Mouse (Mus musculus): ENCODE measurements around the gene Ube2o.

The Ube2o gene

DNA sequence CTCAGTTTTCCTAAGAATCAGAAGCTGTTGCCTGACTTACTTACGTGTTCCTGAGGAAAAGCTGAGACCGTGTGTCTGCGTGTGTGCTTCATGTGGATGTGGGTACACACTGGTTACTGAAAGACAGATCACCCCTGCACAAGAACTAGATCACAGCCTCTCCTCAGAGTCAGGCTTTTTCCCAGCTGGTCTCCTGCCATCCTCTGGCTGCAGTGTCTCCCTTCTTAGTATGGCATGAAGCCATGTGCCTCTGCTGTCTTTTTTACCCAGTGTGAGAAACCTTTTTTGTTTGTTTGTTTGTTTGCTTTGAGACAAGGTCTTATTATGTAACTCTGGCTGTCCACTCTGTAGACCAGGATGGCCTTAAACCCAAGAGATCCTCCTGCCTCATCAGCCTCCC, 2.0 kb downstream of the Ube2o start:
- peak in 1 of 2 experiments; percentile 43 for DNase-seq

- no peak for DNase-seq
Observed at GRCm38 (mm10) chr11:116575396-116575795, 5.9 kb downstream of the Ube2o start.

DNA sequence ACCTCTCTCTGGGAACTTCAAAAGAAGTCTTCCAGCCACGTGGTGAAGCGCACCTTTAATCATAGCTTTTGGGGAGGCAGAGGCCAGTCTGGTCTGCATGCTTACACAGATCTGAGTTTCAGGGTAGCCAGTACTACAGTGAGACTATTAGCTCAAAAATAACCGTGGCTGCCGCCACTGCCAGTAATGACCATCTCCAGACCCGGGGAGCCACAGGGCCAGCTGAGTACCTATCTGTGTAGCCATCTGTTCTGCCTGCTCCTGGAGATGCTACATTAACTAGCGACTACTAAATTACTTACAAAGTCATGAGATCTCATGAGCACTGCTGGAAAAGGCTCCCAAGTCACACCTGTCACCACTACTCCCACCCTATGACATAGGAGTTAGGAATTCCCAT, 6.3 kb downstream of the Ube2o start:
- no peak for DNase-seq

GRCm38 (mm10) chr11:116574486-116574885, 6.8 kb downstream of the Ube2o start:
- peak; percentile 55 to 66 for DNase-seq

DNA sequence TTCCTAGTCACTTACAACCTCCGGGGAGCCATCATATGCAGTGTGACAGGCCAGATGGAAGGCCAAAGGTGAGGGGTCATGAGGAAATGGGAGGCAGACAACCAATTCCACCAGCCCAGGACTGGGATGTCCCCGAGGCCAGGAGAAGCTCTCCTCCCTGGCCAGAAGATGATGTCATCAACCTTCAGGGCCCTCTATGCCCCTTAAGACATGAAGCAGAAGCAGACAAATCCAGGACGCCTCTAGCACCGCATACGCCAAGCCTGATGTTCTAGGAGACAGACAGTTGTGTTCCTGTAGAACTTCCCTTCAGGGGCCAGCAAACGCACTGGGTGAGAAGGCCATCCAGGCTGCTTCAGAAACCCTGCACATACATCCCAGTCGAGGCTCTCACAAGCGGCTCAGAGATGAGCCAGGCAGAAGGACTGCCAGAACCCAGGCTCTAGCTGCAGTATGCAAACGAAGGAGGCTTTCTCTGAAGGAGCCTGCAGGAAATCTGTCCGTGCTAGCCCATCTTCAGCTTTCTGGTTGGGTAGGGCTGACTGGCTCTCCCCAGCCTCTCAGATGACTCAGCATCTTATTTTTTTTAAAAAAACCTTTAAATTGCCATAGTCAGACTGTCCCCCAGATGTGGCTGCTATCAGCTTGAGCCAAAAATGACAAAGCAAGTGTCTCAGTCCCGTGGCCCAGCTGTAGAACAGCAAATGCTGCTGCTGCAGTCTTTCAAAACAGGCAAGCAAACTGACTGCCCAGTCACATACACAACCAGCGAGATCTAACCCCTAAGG, 8.3 kb downstream of the Ube2o start:
- no peak for DNase-seq

DNA sequence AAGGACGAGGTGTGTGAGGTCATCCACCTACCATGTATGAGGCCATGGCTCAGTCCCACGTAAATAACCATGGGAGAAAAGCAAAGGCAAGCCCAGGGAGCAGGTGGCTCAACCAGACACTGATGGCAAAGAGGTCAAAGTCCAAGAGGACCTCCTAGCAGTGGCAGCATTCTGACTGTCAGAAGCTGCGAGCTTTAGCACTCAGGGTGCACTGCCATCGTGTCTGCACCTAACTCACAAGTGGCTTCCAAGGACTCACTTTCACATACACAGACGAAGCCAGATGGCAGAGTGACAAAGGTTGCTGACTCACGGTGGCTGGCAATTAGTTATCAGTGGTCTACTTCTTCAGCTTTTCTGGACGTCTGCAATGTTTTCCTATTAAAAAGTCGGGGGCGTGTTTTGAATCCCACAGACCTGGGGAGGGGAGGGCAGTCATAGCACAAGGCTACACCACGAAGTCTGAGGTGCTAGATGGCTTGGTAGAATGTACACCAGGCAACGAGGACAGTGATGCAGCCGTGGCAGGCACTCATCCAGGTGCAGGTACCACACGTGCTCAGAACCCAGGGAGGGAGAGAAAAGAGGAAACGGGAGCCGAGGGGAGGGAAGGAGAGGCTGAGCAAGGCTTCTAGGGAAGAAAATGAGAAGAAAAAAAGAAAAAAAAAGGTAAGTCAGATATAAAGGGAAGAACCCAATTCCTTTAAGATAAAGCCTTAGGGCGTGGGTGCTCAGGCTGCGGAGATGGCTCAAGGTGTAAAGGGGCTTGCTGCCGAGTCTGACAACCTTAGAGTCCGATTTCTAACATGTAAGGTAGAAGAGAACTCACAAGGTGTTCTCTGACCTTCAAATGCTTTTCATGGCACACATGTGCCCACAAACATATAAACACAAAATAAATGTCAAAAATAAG, 9.2 kb downstream of the Ube2o start:
- peak; percentile 45 to 59 for DNase-seq

DNA sequence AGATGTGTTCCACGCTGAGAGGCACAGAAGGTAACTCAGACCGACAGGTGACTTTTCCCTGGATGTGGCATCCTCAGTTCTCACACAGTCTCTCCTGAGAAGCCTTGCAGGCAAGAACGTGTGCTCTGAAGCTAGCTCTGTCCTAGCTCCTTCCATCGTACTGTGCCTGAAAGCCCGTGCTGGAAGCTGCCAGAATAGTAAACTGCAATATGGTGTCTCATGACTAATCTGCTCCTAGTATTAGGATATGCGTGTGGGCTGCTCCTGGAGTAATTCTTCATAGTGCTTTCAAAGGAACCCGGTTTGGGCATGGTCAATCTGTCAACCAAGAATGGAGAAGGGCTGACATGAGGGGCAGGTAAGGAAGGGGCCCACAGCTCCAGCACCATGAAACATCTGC, 10.4 kb downstream of the Ube2o start:
- no peak for DNase-seq

GRCm38 (mm10) chr11:116567531-116567930, 13.7 kb downstream of the Ube2o start:
- no peak for DNase-seq

DNA sequence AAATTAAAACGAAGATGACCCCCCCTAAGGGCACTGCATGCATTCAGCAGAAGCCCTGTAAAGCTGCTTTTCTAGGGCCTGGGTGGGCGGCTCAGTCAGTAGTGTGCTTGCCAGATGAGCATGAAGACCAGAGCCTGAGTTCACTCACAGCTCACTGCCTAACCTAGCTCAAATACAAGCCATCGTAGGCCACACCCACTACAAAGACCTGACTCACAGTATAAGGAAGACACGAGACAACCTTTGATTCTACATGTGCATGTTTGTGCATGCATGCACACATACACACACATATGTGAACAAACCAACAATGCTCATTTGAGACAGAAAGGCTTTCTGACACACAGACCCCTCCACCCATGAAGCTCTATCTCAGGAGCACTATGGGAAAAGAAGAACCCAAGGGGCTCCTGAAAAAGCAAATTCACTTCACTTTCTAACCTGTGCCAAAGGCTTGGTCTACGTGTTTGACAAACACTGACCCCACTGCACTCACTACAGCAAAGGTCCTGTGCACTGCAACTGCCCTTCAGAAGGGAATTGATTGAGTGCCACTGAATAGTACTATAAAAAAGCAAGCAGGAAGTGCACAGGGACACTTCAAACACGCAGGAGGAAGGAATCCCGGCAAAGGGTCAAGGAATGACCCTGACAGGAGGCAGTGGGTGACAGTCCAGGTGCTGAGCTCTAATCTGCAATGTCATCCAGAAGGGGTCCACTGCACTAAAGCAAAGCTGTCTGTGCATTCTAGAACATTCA, 15.8 kb downstream of the Ube2o start:
- DNase-seq: no peak

- DNase-seq: no peak
Observed at GRCm38 (mm10) chr11:116556308-116556707, 24.9 kb downstream of the Ube2o start.

- no peak for DNase-seq
Observed at GRCm38 (mm10) chr11:116555572-116555971, 25.7 kb downstream of the Ube2o start.

- DNase-seq: peak; percentile 71 to 76
Observed at GRCm38 (mm10) chr11:116554171-116554878, 26.9 kb downstream of the Ube2o start.

- no peak for DNase-seq
Observed at GRCm38 (mm10) chr11:116552194-116552593, 29.1 kb downstream of the Ube2o start.

DNA sequence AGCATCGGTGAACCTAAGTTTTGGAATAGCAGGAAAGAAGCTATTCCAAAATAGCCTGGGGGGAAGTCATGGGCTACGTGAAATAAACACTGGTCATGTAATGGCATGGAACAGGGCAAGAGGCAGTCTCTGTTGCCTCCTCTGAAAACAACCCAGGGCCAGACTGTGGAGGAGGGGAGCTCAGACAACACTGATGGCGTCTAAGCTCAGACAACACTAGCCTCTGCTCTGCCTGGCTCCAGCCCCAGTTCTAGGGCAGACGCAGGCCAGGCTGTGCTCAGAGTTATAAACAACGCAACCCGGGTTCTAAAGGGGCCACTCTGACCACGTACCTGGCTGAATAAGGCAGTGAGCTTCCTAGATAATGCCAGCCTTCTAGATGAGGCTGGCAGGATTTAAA, 30.5 kb downstream of the Ube2o start:
- no peak for DNase-seq

- DNase-seq: no peak
Observed at GRCm38 (mm10) chr11:116549273-116550038, 31.8 kb downstream of the Ube2o start.

DNA sequence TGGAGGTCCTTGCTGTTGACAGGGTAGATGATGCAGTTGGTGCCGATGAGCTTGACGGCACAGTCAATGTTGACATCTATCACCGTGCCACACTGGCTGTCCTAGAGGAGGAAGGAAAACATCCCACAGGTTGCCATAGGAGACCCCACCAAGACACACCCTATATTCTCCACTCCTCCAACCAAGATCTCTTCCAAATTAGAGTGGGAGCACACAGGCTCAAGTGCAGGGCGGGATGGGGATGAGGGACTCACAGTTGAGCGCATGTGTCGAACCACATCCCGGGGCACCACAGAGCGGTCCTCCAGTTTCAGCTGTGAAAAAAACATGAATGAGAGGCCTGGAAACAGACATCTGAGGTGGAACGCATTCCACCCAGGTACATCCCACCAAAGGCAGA, 32.5 kb downstream of the Ube2o start:
- DNase-seq: no peak

DNA sequence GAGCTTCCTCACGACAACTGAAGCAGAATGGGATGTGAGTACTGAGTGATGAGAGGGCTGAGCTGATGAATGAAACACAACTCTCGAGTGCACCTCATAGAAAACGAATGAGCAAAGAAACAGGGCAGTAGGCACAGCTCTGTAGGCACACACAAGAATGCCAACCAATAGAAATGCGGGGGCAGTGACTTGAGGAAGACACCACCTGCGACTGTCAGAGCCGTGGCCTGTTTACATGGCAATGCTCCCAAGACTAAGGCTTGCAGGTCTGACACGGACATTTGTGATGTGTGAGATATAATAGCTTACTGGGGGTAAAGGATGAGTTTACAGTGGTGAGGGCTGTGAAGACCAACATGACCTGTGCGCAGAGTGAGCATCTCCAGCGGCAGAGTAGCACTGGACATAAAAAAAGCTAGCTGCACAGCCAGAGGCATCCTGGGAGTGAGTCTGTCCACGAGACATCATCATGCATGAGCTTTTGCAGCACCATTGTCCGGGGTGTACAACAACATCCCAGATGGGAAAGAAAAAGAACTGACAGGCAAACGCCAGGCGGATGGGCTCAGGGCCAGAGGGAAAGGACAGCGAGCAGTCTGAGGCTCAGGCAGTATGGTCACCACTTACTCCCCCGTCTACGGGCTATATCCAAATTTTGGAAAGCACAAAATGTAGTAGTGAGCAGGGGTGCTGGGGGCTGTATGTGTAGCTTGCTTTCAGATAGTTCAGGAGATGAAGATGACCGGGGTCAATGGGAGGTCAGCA, 33.8 kb downstream of the Ube2o start:
- peak; percentile 70 to 79 for DNase-seq

DNA sequence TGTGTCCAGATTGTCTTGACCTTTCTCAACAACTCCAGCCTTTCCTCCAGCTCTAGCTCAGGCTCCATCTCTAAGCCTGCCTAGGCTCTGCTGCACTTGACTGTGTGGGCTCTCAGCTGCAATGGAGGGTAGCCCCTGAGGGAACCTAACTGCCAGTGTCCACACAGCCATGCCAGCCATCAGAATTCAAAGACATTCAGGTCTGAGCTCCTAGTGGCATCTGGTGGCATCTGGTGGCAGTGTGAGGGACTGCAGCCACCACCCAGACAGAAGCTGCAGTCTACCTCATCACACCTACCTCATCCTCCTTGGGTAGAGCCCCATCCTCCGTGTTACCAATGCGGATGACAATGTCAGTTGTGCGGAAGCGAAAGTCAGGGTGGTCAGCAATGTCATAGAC, 38.1 kb downstream of the Ube2o start:
- peak; percentile 61 to 79 for DNase-seq

- DNase-seq: no peak
Observed at GRCm38 (mm10) chr11:116541183-116541582, 40.1 kb downstream of the Ube2o start.

DNA sequence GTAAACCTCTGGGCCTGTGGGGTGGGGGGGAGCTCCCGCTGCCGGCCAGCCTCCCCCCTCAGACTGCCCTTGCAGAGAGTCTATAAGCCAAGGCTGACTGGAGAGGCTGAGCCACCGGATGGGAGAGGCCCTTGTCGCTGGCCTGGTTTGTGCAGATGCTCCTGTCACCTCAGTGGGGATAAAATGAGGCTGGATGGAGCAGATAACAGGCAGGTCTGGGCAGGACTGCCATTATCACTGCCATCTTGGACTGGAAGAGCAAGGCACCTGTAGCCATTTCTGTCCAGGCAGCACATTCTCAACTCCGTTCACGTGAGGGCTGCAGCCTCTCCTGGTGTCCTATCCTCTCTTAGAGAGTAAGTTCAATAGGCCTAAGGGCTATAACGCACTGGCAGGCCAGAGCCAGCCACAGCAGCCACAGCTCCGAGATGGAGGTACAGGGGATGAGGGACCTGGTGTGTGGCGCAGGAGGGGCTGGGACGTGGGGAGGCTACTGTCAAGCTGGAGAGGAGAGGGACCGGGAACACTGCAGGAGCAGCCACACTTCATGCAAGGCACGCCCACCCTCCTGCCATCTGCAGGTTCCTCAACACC, 43.0 kb downstream of the Ube2o start:
- no peak for DNase-seq
